Mouse (Mus musculus) ovary, adult 18-20 months (tissue): ENCODE data around the gene Sdad1.

Experiments
- DNase-seq: peaks from one replicate; pipeline ENCODE4 v3.0.0; 2022; ENCODE audit warnings: low spot score, mixed read lengths

Sdad1 gene

GRCm38 (mm10) chr5:92312046-92312715 is 1.9 kb upstream of the Sdad1 start:
- DNase-seq, result peak; percentile 64

- no peak for DNase-seq
Observed at GRCm38 (mm10) chr5:92304291-92304690, 6.0 kb downstream of the Sdad1 start.

GRCm38 (mm10) chr5:92302149-92302840 is 8.0 kb downstream of the Sdad1 start:
- DNase-seq, result no peak

GRCm38 (mm10) chr5:92294525-92294924 is 15.8 kb downstream of the Sdad1 start:
- DNase-seq, result no peak

- no peak for DNase-seq
Observed at GRCm38 (mm10) chr5:92291652-92292414, 18.4 kb downstream of the Sdad1 start.

- DNase-seq, result no peak
Observed at GRCm38 (mm10) chr5:92287840-92288239, 22.4 kb downstream of the Sdad1 start.

GRCm38 (mm10) chr5:92283107-92283506 is 27.2 kb downstream of the Sdad1 start:
- no peak for DNase-seq

- DNase-seq, result no peak
Observed at GRCm38 (mm10) chr5:92282571-92282970, 27.7 kb downstream of the Sdad1 start.

GRCm38 (mm10) chr5:92278942-92279537 is 31.2 kb downstream of the Sdad1 start:
- DNase-seq, result no peak

GRCm38 (mm10) chr5:92277437-92278394 is 32.6 kb downstream of the Sdad1 start, which contains the start of gene Naaa:
Gene Naaa (minus strand): TSS chr5:92278170.
- peak; percentile 82 for DNase-seq

- DNase-seq, result no peak
Observed at GRCm38 (mm10) chr5:92270496-92270895, 39.8 kb downstream of the Sdad1 start.

GRCm38 (mm10) chr5:92263761-92264359 is 46.4 kb downstream of the Sdad1 start:
- peak; percentile 78 for DNase-seq

GRCm38 (mm10) chr5:92262646-92263045 is 47.6 kb downstream of the Sdad1 start:
- no peak for DNase-seq

- no peak for DNase-seq
Observed at GRCm38 (mm10) chr5:92256218-92256617, 54.1 kb downstream of the Sdad1 start, which contains the start of gene Ppef2. Gene Ppef2 (minus strand): TSS chr5:92256278.

GRCm38 (mm10) chr5:92254476-92254875 is 55.8 kb downstream of the Sdad1 start:
- no peak for DNase-seq

GRCm38 (mm10) chr5:92252797-92253343 is 57.4 kb downstream of the Sdad1 start:
- DNase-seq, result no peak

- no peak for DNase-seq
Observed at GRCm38 (mm10) chr5:92252031-92252430, 58.2 kb downstream of the Sdad1 start.

- no peak for DNase-seq
Observed at GRCm38 (mm10) chr5:92248614-92249013, 61.7 kb downstream of the Sdad1 start.

GRCm38 (mm10) chr5:92245483-92245882 is 64.8 kb downstream of the Sdad1 start:
- DNase-seq, result no peak

- DNase-seq, result no peak
Observed at GRCm38 (mm10) chr5:92244900-92245299, 65.4 kb downstream of the Sdad1 start.
